Mouse (Mus musculus) CD4-positive, CD25-positive, alpha-beta regulatory T cell, adult 2 months (primary cell): ENCODE results near the gene Mtr.
A peak's percentile ranks its signal among the peaks of the same experiment; 100 is the strongest.

Source experiments
- DNase-seq: peaks from one replicate; pipeline ENCODE4 v3.0.0-alpha.2; 2012; ENCODE audit warnings: low read depth, low spot score

The Mtr gene

GRCm38 (mm10) chr13:12245938-12246337 lies 12.0 kb downstream of the Mtr start:
- no peak for DNase-seq

- DNase-seq = no peak
These were observed 13.9 kb downstream of the Mtr start for GRCm38 (mm10) chr13:12243991-12244390.

GRCm38 (mm10) chr13:12232141-12232540 lies 25.8 kb downstream of the Mtr start:
- no peak for DNase-seq

- DNase-seq = no peak
These were observed 29.7 kb downstream of the Mtr start for GRCm38 (mm10) chr13:12228248-12228647.

- no peak for DNase-seq
These were observed 30.3 kb downstream of the Mtr start for GRCm38 (mm10) chr13:12227606-12228005.

GRCm38 (mm10) chr13:12218603-12219002 lies 39.3 kb downstream of the Mtr start:
- no peak for DNase-seq

GRCm38 (mm10) chr13:12214922-12215321 lies 43.0 kb downstream of the Mtr start:
- no peak for DNase-seq

GRCm38 (mm10) chr13:12211058-12211457 lies 46.9 kb downstream of the Mtr start:
- no peak for DNase-seq

- peak; percentile 82 for DNase-seq
These were observed 47.7 kb downstream of the Mtr start for GRCm38 (mm10) chr13:12210023-12210762.

GRCm38 (mm10) chr13:12200372-12200771 lies 57.5 kb downstream of the Mtr start:
- DNase-seq = no peak

- no peak for DNase-seq
These were observed 59.4 kb downstream of the Mtr start for GRCm38 (mm10) chr13:12198486-12198885.

- DNase-seq = no peak
These were observed 61.1 kb downstream of the Mtr start for GRCm38 (mm10) chr13:12196861-12197260.

GRCm38 (mm10) chr13:12196012-12196411 lies 61.9 kb downstream of the Mtr start:
- DNase-seq = no peak

GRCm38 (mm10) chr13:12194942-12195662 lies 62.8 kb downstream of the Mtr start:
- DNase-seq = no peak

GRCm38 (mm10) chr13:12189219-12189618 lies 68.7 kb downstream of the Mtr start:
- DNase-seq = no peak

GRCm38 (mm10) chr13:12188804-12189203 lies 69.1 kb downstream of the Mtr start:
- DNase-seq = no peak

GRCm38 (mm10) chr13:12179481-12179880 lies 78.4 kb downstream of the Mtr start:
- no peak for DNase-seq

GRCm38 (mm10) chr13:12176761-12177160 lies 81.2 kb downstream of the Mtr start:
- DNase-seq = no peak

GRCm38 (mm10) chr13:12175988-12176736 lies 81.8 kb downstream of the Mtr start:
- no peak for DNase-seq

GRCm38 (mm10) chr13:12167276-12167675 lies 90.6 kb downstream of the Mtr start:
- DNase-seq = no peak

- DNase-seq = no peak
These were observed 91.5 kb downstream of the Mtr start for GRCm38 (mm10) chr13:12166386-12166785.

- DNase-seq = no peak
These were observed 92.4 kb downstream of the Mtr start for GRCm38 (mm10) chr13:12165461-12166058.
